Comparison of ENCODE assay signal across 9 mouse cellular contexts in the genomic region with DNA sequence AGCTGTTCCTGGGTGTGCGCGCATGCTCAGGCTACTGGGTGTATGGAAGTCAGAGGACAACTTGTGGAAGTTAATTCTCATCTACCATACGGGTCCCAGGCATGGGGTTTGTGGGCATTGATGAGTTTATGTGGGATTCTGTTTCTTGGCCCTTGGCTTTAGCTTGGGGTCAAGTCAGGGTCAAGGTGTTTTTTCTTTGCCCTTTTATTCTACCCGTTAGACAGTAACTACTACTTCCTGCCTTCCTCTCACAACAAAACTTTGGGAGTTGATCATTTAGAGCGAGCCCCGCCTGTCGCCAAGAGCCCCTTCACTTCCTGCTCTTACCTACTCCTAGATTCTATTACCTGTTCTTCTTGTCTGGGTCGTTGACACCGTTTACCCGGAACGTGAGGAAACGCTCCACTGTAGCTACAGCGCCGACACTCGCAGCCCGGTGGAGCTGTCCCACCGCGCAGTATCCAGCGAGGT. TPM values are rescaled to one million over a fixed set of nuclear protein-coding genes. Genes with fewer than 3 reads are reported as not detected.
DNase-seq lines count a peak whose midpoint lies in the region; ATAC-seq lines count a peak whose summit lies in the region.
"Had no signal": no experiment of that assay in that cellular context is flagged by ENCODE, and none has a peak within 500 bp of the region (broad histone marks: within the 10 kb centered on the region; RNA-seq: fewer than 3 reads in every experiment).

No protein-coding gene starts in this region.

- H3K4me2 ChIP-seq in heart, embryonic 11.5 days: peak overlapping the region; percentile 87
- peak overlapping the region; percentile 55 for H3K4me2 ChIP-seq in forebrain, embryonic 16.5 days (ENCODE audit: low read length)
- peak overlapping the region; percentile 51 for H3K4me2 ChIP-seq in liver, embryonic 15.5 days

- no peak for ATAC-seq in heart, embryonic 11.5 days (replicated peaks; ENCODE audit: insufficient number of reproducible peaks, low FRiP score, low TSS enrichment)
- peak; percentile 38 for ATAC-seq in CD4-positive, CD25-positive, alpha-beta regulatory T cell, adult 4 months
- ATAC-seq in forebrain, embryonic 16.5 days: no peak; the same call in 1 of the 2 replicates
- no peak for ATAC-seq in liver, embryonic 15.5 days (ENCODE audit: insufficient read depth)

- no peak overlapping the region for H3K27ac ChIP-seq in heart, embryonic 11.5 days (ENCODE audit: low read depth, low read length)
- H3K27ac ChIP-seq in forebrain, embryonic 16.5 days (ENCODE audit: low read length): no peak overlapping the region
- no peak overlapping the region for H3K27ac ChIP-seq in liver, embryonic 15.5 days (replicated peaks)

- 13% methylated on average over 19 of the region's 19 CpGs for WGBS in heart, embryonic 11.5 days (ENCODE audit: insufficient replicate concordance)
- 17% methylated on average over 19 of the region's 19 CpGs for WGBS in forebrain, embryonic 16.5 days
- 12% methylated on average over 19 of the region's 19 CpGs for WGBS in liver, embryonic 15.5 days (ENCODE audit: insufficient replicate concordance)

- 0 out of 2 replicates have a peak overlapping the region, but pooled peaks have one; percentile 18 for H3K9ac ChIP-seq in heart, embryonic 11.5 days (ENCODE audit: low read depth, low read length)
- H3K9ac ChIP-seq in forebrain, embryonic 16.5 days (replicated peaks; ENCODE audit: low read depth, low read length): peak overlapping the region; percentile 46
- H3K9ac ChIP-seq in liver, embryonic 15.5 days: no peak overlapping the region

- no peaks in the 10 kb centered on the region for H3K9me3 ChIP-seq in heart, embryonic 11.5 days (replicated peaks; ENCODE audit: control insufficient read depth, low read length)
- no peaks in the 10 kb centered on the region for H3K9me3 ChIP-seq in forebrain, embryonic 16.5 days (ENCODE audit: control insufficient read depth, low read length)
- H3K9me3 ChIP-seq in liver, embryonic 15.5 days (replicated peaks): no peaks in the 10 kb centered on the region

- intact Hi-C loops in heart, postnatal 25 days (cut with DNase I): no loop called here

- peaks cover 7% of the 10 kb centered on the region; the same call in 1 of the 2 replicates for H3K4me1 ChIP-seq in heart, embryonic 11.5 days (ENCODE audit: control insufficient read depth, insufficient read depth, low read length)
- H3K4me1 ChIP-seq in forebrain, embryonic 16.5 days (replicated peaks; ENCODE audit: control insufficient read depth, insufficient read depth, low read length): peaks cover 11% of the 10 kb centered on the region
- H3K4me1 ChIP-seq in liver, embryonic 15.5 days (replicated peaks): peaks cover 2% of the 10 kb centered on the region; the same call in 1 of the 2 replicates

- H3K4me3 ChIP-seq in heart, embryonic 11.5 days (ENCODE audit: low read depth, low read length): peak overlapping the region; percentile 38
- H3K4me3 ChIP-seq in forebrain, embryonic 16.5 days (replicated peaks; ENCODE audit: low read length): peak overlapping the region; percentile 46
- H3K4me3 ChIP-seq in liver, embryonic 15.5 days (replicated peaks): peak overlapping the region; percentile 29

- DNase-seq in heart, postnatal 25 days (ENCODE audit: low spot score): no peak
- no peak for DNase-seq in right cerebral cortex, postnatal 25 days
- DNase-seq in adipocyte (ENCODE audit: low spot score): no peak
- DNase-seq in gastrocnemius, postnatal 10 days: no peak

- peaks cover 7% of the 10 kb centered on the region; the same call in 1 of the 2 replicates for H3K27me3 ChIP-seq in heart, embryonic 11.5 days (ENCODE audit: control insufficient read depth, insufficient read depth, low read length)
- H3K27me3 ChIP-seq in forebrain, embryonic 16.5 days (replicated peaks; ENCODE audit: control insufficient read depth, insufficient read depth, low read length): no peaks in the 10 kb centered on the region
- H3K27me3 ChIP-seq in liver, embryonic 15.5 days: peaks cover 13% of the 10 kb centered on the region

- no peaks in the 10 kb centered on the region for H3K36me3 ChIP-seq in heart, embryonic 11.5 days (ENCODE audit: control insufficient read depth, insufficient read depth, low read length)
- H3K36me3 ChIP-seq in forebrain, embryonic 16.5 days (ENCODE audit: control insufficient read depth, insufficient read depth): no peaks in the 10 kb centered on the region
- no peaks in the 10 kb centered on the region for H3K36me3 ChIP-seq in liver, embryonic 15.5 days (replicated peaks)

RNA-seq across cellular contexts. Expression of a gene that starts 0.3 kb away (rescaled TPM):
- polyA plus RNA-seq in heart, embryonic 11.5 days (2014; fragmentation: Nextera tagmentation; extraction: Ambion mirVana): not detected in 2 replicates
- total RNA-seq in heart, postnatal 25 days (2021): not detected
- not detected for polyA plus RNA-seq in CD4-positive, CD25-positive, alpha-beta regulatory T cell, adult 4 months (2017; shearing (Covaris generic))
- polyA plus RNA-seq in forebrain, embryonic 16.5 days (2015; fragmentation: Nextera tagmentation; extraction: Ambion mirVana): not detected in 2 replicates
- not detected in 2 replicates for polyA plus RNA-seq in liver, embryonic 15.5 days (2015; fragmentation: Nextera tagmentation; extraction: Ambion mirVana)
- not detected for total RNA-seq in gastrocnemius, postnatal 10 days (2021)
- total RNA-seq: left cerebral cortex, postnatal 36 days had no signal

RNA-seq across cellular contexts. Expression of a gene that starts 26.7 kb away (rescaled TPM):
- 13.1 and 13.6 TPM in 2 replicates for polyA plus RNA-seq in heart, embryonic 11.5 days (2014; fragmentation: Nextera tagmentation; extraction: Ambion mirVana)
- total RNA-seq in heart, postnatal 25 days (2021): 10 to 100 TPM; 21.9 to 27.7 TPM
- polyA plus RNA-seq in CD4-positive, CD25-positive, alpha-beta regulatory T cell, adult 4 months (2017; shearing (Covaris generic)): 1 to 10 TPM; 5.0 to 7.5 TPM
- polyA plus RNA-seq in forebrain, embryonic 16.5 days (2015; fragmentation: Nextera tagmentation; extraction: Ambion mirVana): 10.5 and 16.2 TPM in 2 replicates
- 3.6 and 4.2 TPM in 2 replicates for polyA plus RNA-seq in liver, embryonic 15.5 days (2015; fragmentation: Nextera tagmentation; extraction: Ambion mirVana)
- 10 to 100 TPM; 29.5 to 30.8 TPM for total RNA-seq in gastrocnemius, postnatal 10 days (2021)
